Mouse (Mus musculus): ENCODE data around the gene Pinlyp. TPM values are rescaled to one million over a fixed set of nuclear protein-coding genes. Genes with fewer than 3 reads are reported as not detected.
"Not testable (repeated sequence)": the region's sequence is repeated elsewhere in the genome, so short reads cannot be mapped to it uniquely, and the experiment has no call there.

Pinlyp gene
- polyA plus RNA-seq, 1 experiment from 2014 or later: 0.19 TPM

GRCm38 (mm10) chr7:24522805-24523204, 23.1 kb downstream of the Pinlyp start:
- TF ChIP-seq EP300 (IDR thresholded peaks at IDR 0.05): no peak
- TF ChIP-seq CTCF (IDR thresholded peaks at IDR 0.05): no peak
- Histone ChIP-seq H3K4me1 (ENCODE audit: insufficient read depth, low read depth, low read length) (no peaks in the 10 kb centered on the region), H3K9ac (replicated peaks; ENCODE audit: low read depth) (no peak overlapping the region), H3K4me2 (replicated peaks; ENCODE audit: low read depth, low read length) (no peak overlapping the region), H3K4me3 (ENCODE audit: low read depth, low read length) (no peak overlapping the region), H3K27ac (ENCODE audit: low read length) (no peak overlapping the region), H3K9me3 (ENCODE audit: low read length) (no peaks in the 10 kb centered on the region), H3K36me3 (ENCODE audit: insufficient read depth, low read length) (no peaks in the 10 kb centered on the region), H3K27me3 (replicated peaks; ENCODE audit: insufficient read depth, low read length) (no peaks in the 10 kb centered on the region)
- DNase-seq (ENCODE audit: low spot score): peak; percentile 72
- ATAC-seq: peak; percentile 87
- WGBS: 34% methylated on average over 5 of the region's 5 CpGs

GRCm38 (mm10) chr7:24520054-24520453, 25.9 kb downstream of the Pinlyp start:
- H3K36me3 ChIP-seq (ENCODE audit: insufficient read depth, low read length); H3K27ac ChIP-seq (ENCODE audit: low read length); H3K9ac ChIP-seq (replicated peaks; ENCODE audit: low read depth); ATAC-seq; H3K27me3 ChIP-seq (replicated peaks; ENCODE audit: insufficient read depth, low read length); H3K4me1 ChIP-seq (ENCODE audit: insufficient read depth, low read depth, low read length); H3K4me3 ChIP-seq (ENCODE audit: low read depth, low read length); DNase-seq (ENCODE audit: low spot score); H3K9me3 ChIP-seq (ENCODE audit: low read length); H3K4me2 ChIP-seq (replicated peaks; ENCODE audit: low read depth, low read length): not testable (repeated sequence)
- whole genome bisulfite sequencing: 87% methylated on average over 9 of the region's 10 CpGs

DNA sequence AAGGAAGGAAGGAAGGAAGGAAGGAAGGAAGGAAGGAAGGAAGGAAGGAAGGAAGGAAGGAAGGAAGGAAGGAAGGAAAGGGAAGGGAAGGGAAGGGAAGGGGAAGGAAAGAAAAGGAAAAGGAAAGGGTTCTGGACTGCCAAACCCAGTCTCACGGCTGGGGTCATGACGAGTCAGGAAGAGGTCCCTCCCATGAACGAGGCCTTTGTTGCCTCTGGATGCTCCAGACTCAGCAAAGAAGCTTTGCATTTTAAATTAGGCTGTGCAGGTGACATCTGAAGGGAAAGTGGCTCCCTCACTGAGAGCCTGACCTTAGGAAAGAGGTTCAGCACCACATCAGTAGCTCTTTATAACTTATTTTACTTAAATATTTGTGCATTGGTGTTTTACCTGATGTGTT, 26.8 kb downstream of the Pinlyp start:
- H3K4me2 ChIP-seq (replicated peaks; ENCODE audit: low read depth, low read length): no peak overlapping the region
- no peak overlapping the region for H3K9ac ChIP-seq (replicated peaks; ENCODE audit: low read depth)
- H3K36me3 ChIP-seq (ENCODE audit: insufficient read depth, low read length): no peaks in the 10 kb centered on the region
- no peaks in the 10 kb centered on the region for H3K4me1 ChIP-seq (ENCODE audit: insufficient read depth, low read depth, low read length)
- no peak for ATAC-seq
- no peaks in the 10 kb centered on the region for H3K9me3 ChIP-seq (ENCODE audit: low read length)
- 37% methylated on average over 3 of the region's 3 CpGs for WGBS
- no peak overlapping the region for H3K27ac ChIP-seq (ENCODE audit: low read length)
- TF ChIP-seq CTCF (IDR thresholded peaks at IDR 0.05) (no peak), EP300 (IDR thresholded peaks at IDR 0.05) (no peak)
- no peaks in the 10 kb centered on the region for H3K27me3 ChIP-seq (replicated peaks; ENCODE audit: insufficient read depth, low read length)
- H3K4me3 ChIP-seq (ENCODE audit: low read depth, low read length): no peak overlapping the region
- DNase-seq (ENCODE audit: low spot score): no peak

DNA sequence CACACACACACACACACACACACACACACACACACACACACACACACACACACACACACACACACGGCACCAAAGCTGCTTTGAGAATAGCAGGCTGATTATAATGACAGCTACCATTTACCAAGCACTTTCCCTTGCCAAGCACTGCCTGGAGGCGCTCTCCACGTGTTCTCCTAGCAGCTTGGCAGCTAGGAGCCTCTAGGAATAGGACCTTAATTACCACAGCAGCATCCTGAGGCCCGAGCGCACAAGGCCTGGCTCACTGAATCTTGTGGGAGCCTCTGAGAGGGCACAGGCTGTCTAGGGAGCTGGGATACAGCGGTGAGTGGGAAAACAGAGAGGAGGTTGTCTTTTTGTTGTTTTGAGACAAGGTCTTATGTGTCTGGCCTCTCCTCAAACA, 28.3 kb downstream of the Pinlyp start:
- TF ChIP-seq EP300 (IDR thresholded peaks at IDR 0.05): no peak
- no peak for ATAC-seq
- H3K27me3 ChIP-seq (replicated peaks; ENCODE audit: insufficient read depth, low read length): no peaks in the 10 kb centered on the region
- H3K9me3 ChIP-seq (ENCODE audit: low read length): no peaks in the 10 kb centered on the region
- no peak overlapping the region for H3K4me2 ChIP-seq (replicated peaks; ENCODE audit: low read depth, low read length)
- no peaks in the 10 kb centered on the region for H3K36me3 ChIP-seq (ENCODE audit: insufficient read depth, low read length)
- no peaks in the 10 kb centered on the region for H3K4me1 ChIP-seq (ENCODE audit: insufficient read depth, low read depth, low read length)
- WGBS: 74% methylated on average over 6 of the region's 6 CpGs
- H3K4me3 ChIP-seq (ENCODE audit: low read depth, low read length): no peak overlapping the region
- no peak overlapping the region for H3K27ac ChIP-seq (ENCODE audit: low read length)
- no peak overlapping the region for H3K9ac ChIP-seq (replicated peaks; ENCODE audit: low read depth)
- DNase-seq (ENCODE audit: low spot score): no peak

DNA sequence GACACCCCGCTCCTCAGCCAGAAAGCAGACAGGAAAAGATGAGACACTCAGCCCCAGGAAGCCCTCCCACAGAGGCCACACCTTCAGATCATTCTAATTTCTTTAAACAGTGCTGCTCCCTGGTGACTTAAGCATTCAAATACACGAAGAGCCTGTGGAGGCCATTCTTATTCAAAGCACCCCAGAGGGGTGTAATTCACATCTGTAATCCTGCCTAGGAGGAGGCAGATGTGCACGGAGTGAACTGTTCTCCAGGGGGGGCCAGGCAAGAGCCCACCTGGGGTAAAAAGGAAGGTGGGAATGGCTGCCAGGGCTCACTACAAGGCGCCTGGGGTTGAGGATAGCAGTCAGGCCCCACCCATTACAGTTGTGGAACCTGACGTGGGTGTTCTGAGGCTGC, 28.8 kb downstream of the Pinlyp start:
- no peaks in the 10 kb centered on the region for H3K36me3 ChIP-seq (ENCODE audit: insufficient read depth, low read length)
- 49% methylated on average over 5 of the region's 5 CpGs for WGBS
- no peaks in the 10 kb centered on the region for H3K9me3 ChIP-seq (ENCODE audit: low read length)
- ATAC-seq (no peak), DNase-seq (ENCODE audit: low spot score) (no peak)
- no peaks in the 10 kb centered on the region for H3K27me3 ChIP-seq (replicated peaks; ENCODE audit: insufficient read depth, low read length)
- H3K9ac ChIP-seq (replicated peaks; ENCODE audit: low read depth): no peak overlapping the region
- H3K4me3 ChIP-seq (ENCODE audit: low read depth, low read length): no peak overlapping the region
- no peak overlapping the region for H3K27ac ChIP-seq (ENCODE audit: low read length)
- H3K4me2 ChIP-seq (replicated peaks; ENCODE audit: low read depth, low read length): no peak overlapping the region
- TF ChIP-seq CTCF (IDR thresholded peaks at IDR 0.05) (no peak), EP300 (IDR thresholded peaks at IDR 0.05) (no peak)
- H3K4me1 ChIP-seq (ENCODE audit: insufficient read depth, low read depth, low read length): no peaks in the 10 kb centered on the region

DNA sequence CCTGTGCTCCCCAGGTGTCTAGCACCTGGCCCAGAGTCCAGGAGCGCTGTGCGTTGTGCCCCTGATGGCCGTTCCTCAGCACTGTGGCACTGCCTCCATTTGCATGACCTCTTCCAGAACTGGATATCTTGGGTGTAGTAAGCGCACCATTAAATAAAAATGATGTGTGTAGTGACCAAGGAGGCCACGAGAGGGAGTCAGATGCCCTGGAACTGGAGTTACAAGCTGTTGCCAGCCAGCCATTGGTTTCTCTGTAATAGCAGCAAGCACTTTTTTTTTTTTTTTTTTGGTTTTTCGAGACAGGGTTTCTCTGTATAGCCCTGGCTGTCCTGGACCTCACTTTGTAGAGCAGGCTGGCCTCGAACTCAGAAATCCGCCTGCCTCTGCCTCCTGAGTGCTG, 29.6 kb downstream of the Pinlyp start:
- H3K9me3 ChIP-seq (ENCODE audit: low read length); H3K4me2 ChIP-seq (replicated peaks; ENCODE audit: low read depth, low read length); DNase-seq (ENCODE audit: low spot score); H3K4me3 ChIP-seq (ENCODE audit: low read depth, low read length); H3K4me1 ChIP-seq (ENCODE audit: insufficient read depth, low read depth, low read length); H3K36me3 ChIP-seq (ENCODE audit: insufficient read depth, low read length); H3K27ac ChIP-seq (ENCODE audit: low read length); H3K27me3 ChIP-seq (replicated peaks; ENCODE audit: insufficient read depth, low read length); H3K9ac ChIP-seq (replicated peaks; ENCODE audit: low read depth); ATAC-seq: not testable (repeated sequence)
- WGBS: 76% methylated on average over 8 of the region's 8 CpGs

GRCm38 (mm10) chr7:24512355-24512754, 33.6 kb downstream of the Pinlyp start, which contains the start of gene AC161166.1:
Gene AC161166.1 (minus strand): TSS chr7:24512455.
- Histone ChIP-seq H3K4me3 (ENCODE audit: low read depth, low read length) (no peak within 1 kb of the TSS), H3K9ac (replicated peaks; ENCODE audit: low read depth) (no peak within 1 kb of the TSS), H3K9me3 (ENCODE audit: low read length) (no peaks in the 10 kb centered on the region), H3K36me3 (ENCODE audit: insufficient read depth, low read length) (no peaks in the 10 kb centered on the region), H3K4me2 (replicated peaks; ENCODE audit: low read depth, low read length) (no peak within 1 kb of the TSS), H3K4me1 (ENCODE audit: insufficient read depth, low read depth, low read length) (no peaks in the 10 kb centered on the region; the same call in 1 of the 2 replicates), H3K27ac (ENCODE audit: low read length) (no peak within 1 kb of the TSS), H3K27me3 (replicated peaks; ENCODE audit: insufficient read depth, low read length) (no peaks in the 10 kb centered on the region)
- WGBS: 92% methylated on average over 7 of the region's 7 CpGs
- TF ChIP-seq CTCF (IDR thresholded peaks at IDR 0.05) (no peak), EP300 (IDR thresholded peaks at IDR 0.05) (no peak)
- ATAC-seq (no peak), DNase-seq (ENCODE audit: low spot score) (no peak)
